Mouse (Mus musculus) spleen, adult 12 weeks (tissue): ENCODE data around the gene Sorcs3.

Experiments used
- DNase-seq: peaks from one replicate; pipeline ENCODE4 v3.0.0; 2022; ENCODE audit warnings: low spot score

Sorcs3 gene

GRCm38 (mm10) chr19:48706924-48707320 lies 501.1 kb downstream of the Sorcs3 start:
- DNase-seq = no peak

GRCm38 (mm10) chr19:48725851-48726419 lies 520.1 kb downstream of the Sorcs3 start:
- no peak for DNase-seq

- no peak for DNase-seq
Measured at GRCm38 (mm10) chr19:48727048-48727447, 521.2 kb downstream of the Sorcs3 start.

GRCm38 (mm10) chr19:48727601-48728000 lies 521.8 kb downstream of the Sorcs3 start:
- no peak for DNase-seq

GRCm38 (mm10) chr19:48731731-48732130 lies 525.9 kb downstream of the Sorcs3 start:
- no peak for DNase-seq

GRCm38 (mm10) chr19:48734370-48734769 lies 528.5 kb downstream of the Sorcs3 start:
- DNase-seq = no peak

- no peak for DNase-seq
Measured at GRCm38 (mm10) chr19:48737554-48737953, 531.7 kb downstream of the Sorcs3 start.

- DNase-seq = no peak
Measured at GRCm38 (mm10) chr19:48755156-48755555, 549.3 kb downstream of the Sorcs3 start.

- no peak for DNase-seq
Measured at GRCm38 (mm10) chr19:48756831-48757230, 551.0 kb downstream of the Sorcs3 start.

GRCm38 (mm10) chr19:48766524-48766923 lies 560.7 kb downstream of the Sorcs3 start:
- DNase-seq = no peak

- no peak for DNase-seq
Measured at GRCm38 (mm10) chr19:48771565-48771964, 565.7 kb downstream of the Sorcs3 start.

GRCm38 (mm10) chr19:48779095-48779765 lies 573.4 kb downstream of the Sorcs3 start:
- no peak for DNase-seq

GRCm38 (mm10) chr19:48780813-48781212 lies 575.0 kb downstream of the Sorcs3 start:
- DNase-seq = no peak

- no peak for DNase-seq
Measured at GRCm38 (mm10) chr19:48782024-48782721, 576.3 kb downstream of the Sorcs3 start.

GRCm38 (mm10) chr19:48787269-48787668 lies 581.4 kb downstream of the Sorcs3 start:
- no peak for DNase-seq

- no peak for DNase-seq
Measured at GRCm38 (mm10) chr19:48804546-48804945, 598.7 kb downstream of the Sorcs3 start.

- no peak for DNase-seq
Measured at GRCm38 (mm10) chr19:48811541-48811940, 605.7 kb downstream of the Sorcs3 start.

- no peak for DNase-seq
Measured at GRCm38 (mm10) chr19:48813823-48814222, 608.0 kb downstream of the Sorcs3 start.

GRCm38 (mm10) chr19:48815064-48815463 lies 609.2 kb downstream of the Sorcs3 start:
- DNase-seq = no peak

GRCm38 (mm10) chr19:48820493-48821282 lies 614.9 kb downstream of the Sorcs3 start:
- DNase-seq = no peak

GRCm38 (mm10) chr19:48821283-48821715 lies 615.5 kb downstream of the Sorcs3 start:
- no peak for DNase-seq

- DNase-seq = no peak
Measured at GRCm38 (mm10) chr19:48834342-48834741, 628.5 kb downstream of the Sorcs3 start.
